Mouse (Mus musculus) bone marrow, adult 2 months (tissue): Measurements from ENCODE around the gene Hoxa3.

ENCODE experiments used
- CTCF ChIP-seq: fragments of 200-500 bp; IDR thresholded peaks from 2 replicates; pipeline ENCODE4 v1.5.1; 2011; ENCODE audit warnings: low read length, control low read depth; ENCODE audit not compliant: control insufficient read depth, insufficient read depth
- POLR2A ChIP-seq: fragments of 200-500 bp; IDR thresholded peaks from 2 replicates; pipeline ENCODE4 v1.6.1; 2011; ENCODE audit warnings: low read depth, mild to moderate bottlenecking, control low read depth, low read length, borderline replicate concordance; ENCODE audit not compliant: control insufficient read depth

- no peak for TF ChIP-seq CTCF
- TF ChIP-seq POLR2A, result no peak
Measured at GRCm38 (mm10) chr6:52158276-52159051, 54.7 kb downstream of the Hoxa3 start, which contains the start of gene Hoxa1.
